Mouse (Mus musculus) myocyte (in vitro differentiated cells): ENCODE measurements at regions not wholly inside any gene's neighbourhood (a gene's known extent, or its start where the extent isn't known, plus 50 kb on each side); places are given as distances from the start of the nearest gene placed in this dataset.

Experiments
- CEBPB ChIP-seq: IDR thresholded peaks from 2 replicates; pipeline ENCODE4 v1.6.1; 2011; ENCODE audit warnings: mild to moderate bottlenecking, moderate library complexity; ENCODE audit not compliant: poor library complexity, insufficient read depth, severe bottlenecking
- E2F4 ChIP-seq: IDR thresholded peaks from one replicate; pipeline ENCODE4 v1.6.1; 2011; ENCODE audit warnings: mild to moderate bottlenecking, control low read depth, moderate library complexity; ENCODE audit not compliant: insufficient read depth
- MAX ChIP-seq: IDR thresholded peaks from one replicate; pipeline ENCODE4 v1.6.1; 2011; ENCODE audit warnings: low read depth, mild to moderate bottlenecking, control low read depth
- MYOD1 ChIP-seq, 3 experiments: IDR thresholded peaks; one replicate each; pipeline ENCODE4 v1.6.1; 2011; ENCODE audit warnings: control low read depth in 2 of 3, low read depth in 2 of 3, mild to moderate bottlenecking in 2 of 3, moderate library complexity in 1 of 3; ENCODE audit not compliant: insufficient read length in 2 of 3, control insufficient read depth in 1 of 3
- MYOG ChIP-seq, 3 experiments: IDR thresholded peaks; one replicate each; pipeline ENCODE4 v1.6.1; 2011; ENCODE audit warnings: control low read depth in 2 of 3, low read depth in 2 of 3, mild to moderate bottlenecking in 2 of 3; ENCODE audit not compliant: insufficient read length in 2 of 3, control insufficient read depth in 1 of 3, insufficient read depth in 1 of 3
- POLR2A ChIP-seq: IDR thresholded peaks from one replicate; pipeline ENCODE4 v1.6.1; 2011; ENCODE audit warnings: low read depth, mild to moderate bottlenecking, control low read depth, moderate library complexity; ENCODE audit not compliant: insufficient read length
- POLR2AphosphoS2 ChIP-seq: IDR thresholded peaks from one replicate; pipeline ENCODE4 v1.6.1; 2011; ENCODE audit warnings: low read depth, control low read depth; ENCODE audit not compliant: insufficient read length
- SRF ChIP-seq: IDR thresholded peaks from one replicate; pipeline ENCODE4 v1.6.1; 2011; ENCODE audit warnings: low read depth; ENCODE audit not compliant: control insufficient read depth, insufficient read length
- TCF12 ChIP-seq: IDR thresholded peaks from one replicate; pipeline ENCODE4 v1.6.1; 2011; ENCODE audit warnings: mild to moderate bottlenecking, control low read depth; ENCODE audit not compliant: poor library complexity, insufficient read depth, severe bottlenecking
- TCF3 ChIP-seq: IDR thresholded peaks from one replicate; pipeline ENCODE4 v1.6.1; 2011; ENCODE audit warnings: low read depth, control low read depth; ENCODE audit not compliant: insufficient read length
- USF1 ChIP-seq: IDR thresholded peaks from one replicate; pipeline ENCODE4 v1.6.1; 2011; ENCODE audit warnings: low read depth, mild to moderate bottlenecking, control low read depth, moderate library complexity

GRCm38 (mm10) chr9:5709480-5709879, 364.2 kb downstream of the Casp12 start:
- TF ChIP-seq MAX: no peak
- no peak for TF ChIP-seq POLR2AphosphoS2
- no peak for TF ChIP-seq POLR2A
- no peak for TF ChIP-seq MYOG (IDR thresholded peaks at IDR 0.05; ENCODE audit: control insufficient read depth in 1 of 3, insufficient read depth in 1 of 3, insufficient read length in 2 of 3, low read depth in 2 of 3)
- no peak for TF ChIP-seq E2F4
- TF ChIP-seq MYOD1 (IDR thresholded peaks at IDR 0.05; ENCODE audit: control insufficient read depth in 1 of 3, insufficient read length in 2 of 3, low read depth in 2 of 3): no peak
- TF ChIP-seq USF1: no peak
- TF ChIP-seq TCF3: no peak
- no peak for TF ChIP-seq TCF12
- no peak for TF ChIP-seq CEBPB
- TF ChIP-seq SRF: no peak
